Mouse (Mus musculus) right cerebral cortex, postnatal 25 days (tissue): ENCODE results near the gene Heyl.

Source experiments
- DNase-seq: peaks from one replicate; pipeline ENCODE4 v3.0.0; 2022

The Heyl gene

GRCm38 (mm10) chr4:123233492-123234084, at the start of gene Heyl:
TSS of gene Heyl (plus strand) at chr4:123233556.
- no peak for DNase-seq

DNA sequence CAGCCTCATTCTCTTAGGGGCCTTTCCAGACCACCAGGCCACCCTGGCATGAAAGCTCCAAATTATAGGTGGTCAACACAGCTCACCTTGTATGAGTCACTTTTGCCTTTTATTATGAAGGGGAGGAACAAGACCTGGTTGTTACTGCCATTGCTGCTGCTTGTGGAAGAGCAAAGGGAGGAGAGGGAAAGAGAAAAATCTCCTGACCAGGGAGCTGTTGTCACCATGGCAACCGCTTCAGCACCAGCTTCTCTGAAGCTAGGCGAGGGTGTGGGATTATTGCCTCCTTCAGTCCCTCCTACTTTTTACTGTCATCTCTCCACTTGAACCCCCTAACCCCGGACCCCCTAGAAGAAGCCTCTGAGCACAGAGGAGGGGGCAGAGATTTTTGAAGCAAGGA, 48.5 kb upstream of the Heyl start:
- DNase-seq: no peak

- no peak for DNase-seq
Observed at GRCm38 (mm10) chr4:123192336-123192735, 41.0 kb upstream of the Heyl start.

DNA sequence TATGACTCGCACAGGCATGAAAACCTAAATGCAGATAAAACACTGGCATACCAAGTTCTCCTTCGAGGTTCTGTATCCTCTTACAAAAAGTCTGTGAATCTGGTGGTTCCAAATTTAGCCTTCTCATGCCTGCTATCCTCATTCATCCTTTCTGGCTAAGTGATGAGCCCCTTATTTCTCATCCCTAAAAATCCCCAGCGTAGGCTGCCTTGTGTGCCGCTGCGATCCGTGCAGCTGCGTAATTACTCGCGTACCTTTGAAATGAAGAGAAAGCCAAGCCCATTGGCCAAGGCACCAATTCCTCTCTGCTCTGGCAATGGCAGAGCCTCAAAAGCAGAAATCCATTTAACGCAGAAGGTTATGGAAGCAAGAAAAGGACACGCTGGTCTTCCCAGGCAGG, 39.6 kb upstream of the Heyl start:
- no peak for DNase-seq

DNA sequence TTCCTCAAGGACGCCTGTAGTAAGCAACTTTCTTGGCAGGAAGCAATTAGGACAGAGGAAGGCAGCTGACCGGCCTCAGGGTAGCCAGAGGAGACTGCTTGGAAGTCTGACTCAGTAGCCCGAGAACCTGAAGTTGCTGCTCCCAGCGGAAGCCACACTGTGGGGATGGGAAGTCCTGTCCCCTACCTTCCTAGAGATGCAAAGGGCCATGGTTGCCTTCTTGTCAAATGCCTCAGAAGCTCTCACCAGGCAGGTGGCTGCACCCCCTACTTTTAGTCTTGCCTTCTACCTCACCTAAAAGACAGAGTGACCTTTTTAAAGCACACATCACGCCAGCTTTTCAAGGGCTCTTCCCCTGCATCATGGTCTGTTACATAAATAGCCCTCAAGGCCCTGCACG, 36.7 kb upstream of the Heyl start:
- DNase-seq: no peak

DNA sequence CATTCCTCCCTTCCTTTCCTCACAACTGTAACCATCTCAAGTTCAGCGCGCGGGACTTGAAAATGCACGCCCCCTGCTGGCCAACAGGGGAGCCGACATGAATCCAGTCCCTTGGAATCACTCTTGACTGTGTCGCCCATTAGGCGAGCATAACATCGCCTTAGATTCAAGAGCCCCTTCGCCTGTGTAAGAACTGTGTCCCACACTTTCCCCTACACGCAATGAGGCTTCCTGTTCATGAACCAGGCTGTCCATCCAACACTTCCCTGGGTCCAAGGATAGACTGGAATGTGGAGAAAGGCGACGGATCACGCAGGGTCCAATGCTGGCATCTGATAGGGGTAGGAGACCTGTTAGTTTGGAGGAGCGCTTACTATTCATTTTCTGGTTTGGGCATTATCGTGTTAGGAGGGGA, 32.6 kb upstream of the Heyl start:
- DNase-seq: peak; percentile 64

- no peak for DNase-seq
Observed at GRCm38 (mm10) chr4:123201186-123202093, 31.9 kb upstream of the Heyl start, which contains the start of gene Nt5c1a. TSS of gene Nt5c1a (plus strand) at chr4:123201504.

GRCm38 (mm10) chr4:123202094-123202420, 31.3 kb upstream of the Heyl start:
- DNase-seq: no peak

DNA sequence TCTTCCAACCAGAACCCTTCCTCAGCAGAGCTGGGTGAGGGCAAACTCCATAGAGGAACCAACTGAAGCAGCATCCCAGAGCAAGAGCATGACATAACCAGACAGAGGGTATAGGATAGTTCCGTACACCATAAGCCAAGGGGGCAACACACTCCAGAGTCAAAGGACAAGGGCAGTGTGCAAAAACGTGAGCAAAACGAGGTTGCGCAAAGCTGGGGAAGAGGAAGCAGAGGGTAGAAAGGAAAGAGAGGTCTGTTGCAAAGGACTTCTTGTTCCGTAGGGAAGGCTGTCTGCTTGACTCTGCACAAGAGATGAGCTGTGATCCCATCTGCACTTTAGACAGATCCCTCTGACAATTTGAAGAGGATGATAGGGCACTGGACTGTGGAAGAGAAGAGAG, 26.0 kb upstream of the Heyl start:
- no peak for DNase-seq

DNA sequence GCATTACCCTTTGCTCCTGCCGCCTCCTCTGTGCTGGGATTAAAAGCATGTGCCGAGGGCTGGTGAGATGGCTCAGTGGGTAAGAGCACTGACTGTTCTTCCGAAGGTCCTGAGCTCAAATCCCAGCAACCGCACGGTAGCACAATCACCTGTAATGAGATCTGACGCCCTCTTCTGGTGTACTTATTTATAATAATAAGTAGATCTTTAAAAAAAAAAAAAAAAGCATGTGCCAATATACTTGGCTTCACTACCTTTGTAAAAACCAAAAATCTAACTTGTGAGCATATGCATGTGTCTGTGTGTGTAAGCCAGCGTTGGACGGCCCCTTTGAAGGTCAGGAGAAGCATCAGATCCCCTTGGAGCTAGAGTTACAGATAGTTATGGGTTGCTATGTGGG, 22.4 kb upstream of the Heyl start:
- DNase-seq: no peak

- DNase-seq: no peak
Observed at GRCm38 (mm10) chr4:123211453-123211852, 21.9 kb upstream of the Heyl start.

GRCm38 (mm10) chr4:123212330-123212729, 21.0 kb upstream of the Heyl start:
- no peak for DNase-seq

GRCm38 (mm10) chr4:123213975-123214374, 19.4 kb upstream of the Heyl start:
- no peak for DNase-seq

GRCm38 (mm10) chr4:123215367-123215766, 18.0 kb upstream of the Heyl start:
- DNase-seq: no peak

DNA sequence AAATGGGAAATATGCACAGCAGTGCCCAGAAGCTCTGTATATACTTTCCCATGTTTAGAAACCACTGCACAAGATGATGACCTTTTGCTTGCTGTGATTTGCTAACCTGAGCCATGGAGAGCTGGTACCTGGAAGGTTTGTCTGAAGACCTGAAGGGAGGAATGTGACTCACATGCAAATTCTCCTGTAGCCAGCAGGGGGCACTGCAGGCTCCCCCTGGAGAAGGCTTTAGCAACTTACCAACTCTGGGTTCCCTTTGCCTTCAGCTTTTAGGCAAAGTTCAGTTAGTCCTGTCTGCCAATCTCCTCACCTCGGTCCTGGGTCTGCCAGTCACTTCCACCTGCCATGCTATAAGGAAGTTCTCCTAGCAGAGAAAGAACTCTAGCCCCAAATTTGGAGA, 16.6 kb upstream of the Heyl start:
- no peak for DNase-seq

GRCm38 (mm10) chr4:123219720-123220357, 13.5 kb upstream of the Heyl start:
- peak; percentile 70 for DNase-seq

GRCm38 (mm10) chr4:123220637-123221036, 12.7 kb upstream of the Heyl start:
- DNase-seq: no peak

- no peak for DNase-seq
Observed at GRCm38 (mm10) chr4:123223309-123223708, 10.0 kb upstream of the Heyl start.

DNA sequence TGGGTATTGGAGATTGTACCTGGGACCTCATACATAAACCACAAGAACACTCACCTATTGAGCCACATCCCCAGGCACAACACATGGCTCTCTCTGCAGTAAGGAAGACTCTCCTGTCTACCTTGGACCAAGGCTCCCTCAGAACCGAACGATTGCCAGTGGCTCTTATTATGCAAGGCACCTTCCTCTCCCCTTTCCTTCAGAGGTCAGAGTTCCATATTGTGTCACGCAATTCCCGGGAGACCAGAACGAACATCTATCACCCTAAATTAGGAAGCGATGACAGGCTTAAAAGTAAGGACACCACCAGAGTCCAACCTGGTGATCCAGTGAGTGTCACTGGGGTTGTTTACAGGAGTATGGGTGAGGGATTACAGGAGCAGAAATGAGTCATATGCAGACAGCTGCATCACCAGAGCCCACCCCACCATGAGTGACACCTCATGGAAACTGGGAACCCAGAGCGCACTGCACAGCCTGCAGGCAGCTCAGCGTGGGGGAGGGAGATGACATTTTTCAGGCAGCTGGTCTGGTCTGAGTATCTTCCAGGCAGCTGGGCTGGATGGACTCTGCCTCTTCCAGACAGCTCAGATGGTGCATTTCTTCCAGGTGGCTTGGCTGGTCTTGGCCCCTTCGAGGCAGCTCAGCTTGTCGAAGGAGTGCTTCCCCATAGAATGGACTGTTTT, 7.5 kb upstream of the Heyl start:
- DNase-seq: no peak

DNA sequence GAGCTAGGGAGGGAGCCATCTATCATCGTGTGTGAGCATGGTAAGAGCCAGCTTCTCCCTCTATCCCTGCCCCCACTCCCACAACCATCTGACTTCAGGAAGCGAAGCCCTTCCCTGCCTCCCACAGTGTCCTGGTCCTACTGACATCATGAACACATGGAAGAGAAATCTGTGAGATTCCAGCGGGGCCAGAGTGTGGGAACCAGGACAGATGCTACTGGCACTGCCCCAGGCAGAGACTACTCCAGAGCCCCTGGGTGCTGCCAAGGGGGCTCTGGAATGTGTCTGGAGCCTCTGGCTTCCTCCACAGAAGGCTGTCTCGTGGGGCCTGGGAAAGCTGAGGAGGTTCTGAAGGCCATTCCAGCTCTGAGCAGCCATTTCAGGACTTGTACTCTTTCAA, 5.6 kb upstream of the Heyl start:
- no peak for DNase-seq

DNA sequence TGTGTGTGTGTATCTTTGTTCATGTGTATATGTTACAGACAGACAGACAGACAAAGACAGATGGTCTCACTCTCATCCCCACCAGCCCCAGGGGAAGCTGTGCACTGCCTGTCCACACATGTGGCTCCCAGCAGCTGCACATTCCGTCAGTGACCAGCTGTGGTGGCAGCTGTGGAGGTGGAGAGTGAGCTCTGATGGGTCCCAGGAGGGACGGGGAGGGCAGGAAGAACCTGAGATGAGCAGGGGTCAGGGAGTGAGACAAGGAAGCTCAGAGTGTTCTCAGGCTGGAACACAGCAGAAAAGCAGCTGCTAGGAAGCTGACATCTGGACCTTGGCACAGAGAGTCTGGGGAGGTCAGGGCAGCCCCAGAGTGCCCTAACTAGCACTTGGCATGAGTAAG, 5.1 kb upstream of the Heyl start:
- DNase-seq: no peak

DNA sequence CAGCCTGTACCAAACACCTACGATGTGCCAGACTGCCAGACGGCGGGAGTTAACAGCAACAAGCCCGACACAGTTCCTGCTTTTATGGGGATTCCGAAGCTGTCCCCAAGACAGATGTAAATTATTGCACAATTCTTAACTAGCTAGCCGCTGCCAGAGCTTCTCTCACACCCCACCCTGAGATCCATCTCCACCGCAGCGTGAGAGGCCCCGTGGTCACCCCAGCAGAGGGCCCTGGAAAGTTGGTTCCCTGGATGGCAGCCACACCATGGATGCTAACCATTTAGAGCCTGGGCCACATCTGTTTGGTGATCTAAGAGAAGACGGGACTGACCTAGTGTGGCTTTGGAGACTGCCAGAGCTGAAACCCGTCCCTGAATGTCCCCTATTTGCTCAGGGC, 4.2 kb upstream of the Heyl start:
- DNase-seq: no peak

GRCm38 (mm10) chr4:123232841-123233240, 515 bp upstream of the Heyl start:
- DNase-seq: no peak
